Mouse (Mus musculus) myocyte (in vitro differentiated cells): ENCODE results near the gene Dvl2.

Experiments used
- E2F4 ChIP-seq: IDR thresholded peaks from one replicate; pipeline ENCODE4 v1.6.1; 2011; ENCODE audit warnings: mild to moderate bottlenecking, control low read depth, moderate library complexity; ENCODE audit not compliant: insufficient read depth
- MAX ChIP-seq: IDR thresholded peaks from one replicate; pipeline ENCODE4 v1.6.1; 2011; ENCODE audit warnings: low read depth, mild to moderate bottlenecking, control low read depth
- MYOD1 ChIP-seq, 3 experiments: IDR thresholded peaks; one replicate each; pipeline ENCODE4 v1.6.1; 2011; ENCODE audit warnings: control low read depth in 2 of 3, low read depth in 2 of 3, mild to moderate bottlenecking in 2 of 3, moderate library complexity in 1 of 3; ENCODE audit not compliant: insufficient read length in 2 of 3, control insufficient read depth in 1 of 3
- POLR2A ChIP-seq: IDR thresholded peaks from one replicate; pipeline ENCODE4 v1.6.1; 2011; ENCODE audit warnings: low read depth, mild to moderate bottlenecking, control low read depth, moderate library complexity; ENCODE audit not compliant: insufficient read length
- POLR2AphosphoS2 ChIP-seq: IDR thresholded peaks from one replicate; pipeline ENCODE4 v1.6.1; 2011; ENCODE audit warnings: low read depth, control low read depth; ENCODE audit not compliant: insufficient read length
- REST ChIP-seq: IDR thresholded peaks from one replicate; pipeline ENCODE4 v1.6.1; 2011; ENCODE audit warnings: mild to moderate bottlenecking, control low read depth, moderate library complexity; ENCODE audit not compliant: insufficient read depth, insufficient read length
- USF1 ChIP-seq: IDR thresholded peaks from one replicate; pipeline ENCODE4 v1.6.1; 2011; ENCODE audit warnings: low read depth, mild to moderate bottlenecking, control low read depth, moderate library complexity

DNA sequence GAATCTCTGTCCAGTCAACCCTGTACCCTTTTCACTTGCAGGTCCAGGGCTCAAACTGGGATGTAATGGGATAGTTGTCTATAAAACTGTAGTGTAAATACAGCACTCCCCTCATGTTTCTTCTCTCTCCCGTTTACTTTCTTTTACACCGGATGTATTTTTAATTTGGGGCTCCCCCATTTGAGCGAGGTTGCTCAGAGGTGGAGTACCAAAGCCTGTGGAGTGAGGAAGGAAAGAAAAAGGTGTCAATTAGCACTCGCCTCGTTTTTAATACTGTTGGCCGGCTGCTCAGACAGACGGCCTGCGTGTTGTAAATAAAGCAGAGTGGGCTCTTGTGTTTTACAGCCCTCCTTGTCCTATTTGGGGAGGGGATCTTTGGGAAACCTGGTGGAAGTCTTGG is 729 bp upstream of the Dvl2 start:
- TF ChIP-seq POLR2A, result no peak
- no peak for TF ChIP-seq MYOD1 (IDR thresholded peaks at IDR 0.05; ENCODE audit: control insufficient read depth in 1 of 3, insufficient read length in 2 of 3, low read depth in 2 of 3)
- no peak for TF ChIP-seq POLR2AphosphoS2
- TF ChIP-seq REST, result no peak
- no peak for TF ChIP-seq MAX
- TF ChIP-seq USF1, result no peak
- no peak for TF ChIP-seq E2F4
